Mouse (Mus musculus) neural tube, embryonic 14.5 days (tissue): ENCODE data around the gene Mrpl3. TPM values are rescaled to one million over a fixed set of nuclear protein-coding genes. Genes with fewer than 3 reads are reported as not detected.

Experiments
- ATAC-seq: fragments of 200-750 bp; cut with Nextera tagmentation; 2 replicates; pipeline ENCODE4 v1.8.0; 2017; ENCODE audit warnings: low read depth, mild to moderate bottlenecking, moderate TSS enrichment, moderate library complexity
- H3K27ac ChIP-seq: fragments of 300-500 bp; sonication (generic); 2 replicates; pipeline ENCODE4 v1.5.1; 2014; ENCODE audit warnings: low read depth, mild to moderate bottlenecking, control low read depth, low read length, moderate library complexity, mixed read lengths
- H3K27me3 ChIP-seq: fragments of 300-500 bp; sonication (generic); 2 replicates; pipeline ENCODE4 v1.6.1; 2014; ENCODE audit warnings: low read length; ENCODE audit not compliant: control insufficient read depth, insufficient read depth
- H3K36me3 ChIP-seq: fragments of 300-500 bp; sonication (generic); 2 replicates; pipeline ENCODE4 v1.6.1; 2014; ENCODE audit warnings: low read length, mixed read lengths; ENCODE audit not compliant: control insufficient read depth, insufficient read depth
- H3K4me1 ChIP-seq: fragments of 300-500 bp; sonication (generic); 2 replicates; pipeline ENCODE4 v1.6.1; 2014; ENCODE audit warnings: low read length; ENCODE audit not compliant: control insufficient read depth, insufficient read depth
- H3K4me2 ChIP-seq: fragments of 300-500 bp; sonication (generic); 2 replicates; pipeline ENCODE4 v1.6.1; 2014; ENCODE audit warnings: mild to moderate bottlenecking, low read depth, low read length, control low read depth
- H3K4me3 ChIP-seq: fragments of 300-500 bp; sonication (generic); 2 replicates; pipeline ENCODE4 v1.5.1; 2014; ENCODE audit warnings: low read depth, low read length, control low read depth, mixed read lengths
- H3K9ac ChIP-seq: fragments of 300-500 bp; sonication (generic); replicated peaks from 2 replicates; pipeline ENCODE4 v1.6.1; 2014; ENCODE audit warnings: low read depth, mild to moderate bottlenecking, control low read depth, low read length, mixed read lengths
- H3K9me3 ChIP-seq: fragments of 300-500 bp; sonication (generic); 2 replicates; pipeline ENCODE4 v1.6.1; 2016; ENCODE audit warnings: low read length; ENCODE audit not compliant: control insufficient read depth
- whole genome bisulfite sequencing: fragments of 180-500 bp; shearing (Covaris S2); extraction: QIAGEN DNeasy Blood & Tissue Kit; methylation state at CpG from one replicate; pipeline ENCODE4 v1.1.7; 2014; 5-methylcytosine and 5-hydroxymethylcytosine counted together
- polyA plus RNA-seq: library from polyadenylated mRNA; unstranded; fragments of >200 nt; fragmentation: Nextera tagmentation; extraction: Ambion mirVana; gene quantifications from 2 replicates; pipeline ENCODE4 v1.2.1, GENCODE M21; 2014

Gene Mrpl3
- polyA plus RNA-seq, result 99.9 and 103 TPM in 2 replicates

DNA sequence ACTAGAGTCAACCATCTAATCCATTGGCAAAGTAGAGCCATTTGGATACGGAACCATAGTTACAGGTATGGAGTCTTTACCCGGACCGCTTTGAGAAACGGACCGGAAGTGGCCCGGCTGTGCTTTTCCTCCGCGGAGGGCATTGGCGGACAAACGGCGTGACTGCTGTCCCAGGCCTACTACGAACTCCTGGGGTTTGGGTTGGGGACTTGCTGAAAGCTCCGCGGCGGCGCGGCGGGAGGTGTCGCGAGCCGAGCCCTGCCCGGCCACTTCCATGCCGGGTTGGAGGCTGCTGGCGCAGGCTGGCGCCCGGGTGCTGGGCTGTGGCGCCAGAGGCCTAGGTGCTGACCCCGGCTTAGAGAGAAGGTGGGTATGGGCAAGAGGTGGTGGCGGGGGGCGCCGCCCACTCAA is at the start of gene Mrpl3:
Gene Mrpl3 (plus strand): TSS at position 93 of the 411 bp plus-strand sequence.
- Histone ChIP-seq H3K36me3 (peaks cover 14% of the 10 kb centered on the region), H3K4me3 (peak within 1 kb of the TSS; percentile 93), H3K9me3 (no peaks in the 10 kb centered on the region), H3K27me3 (no peaks in the 10 kb centered on the region), H3K9ac (peak within 1 kb of the TSS; percentile 91), H3K27ac (peak within 1 kb of the TSS; percentile 34; the same call in 1 of the 2 replicates), H3K4me1 (0 out of 2 replicates have a peak, but pooled peaks cover 4% of the 10 kb centered on the region), H3K4me2 (peak within 1 kb of the TSS; percentile 84)
- ATAC-seq, result peak; percentile 82
- under 1% methylated on average over 31 of the region's 31 CpGs for WGBS

DNA sequence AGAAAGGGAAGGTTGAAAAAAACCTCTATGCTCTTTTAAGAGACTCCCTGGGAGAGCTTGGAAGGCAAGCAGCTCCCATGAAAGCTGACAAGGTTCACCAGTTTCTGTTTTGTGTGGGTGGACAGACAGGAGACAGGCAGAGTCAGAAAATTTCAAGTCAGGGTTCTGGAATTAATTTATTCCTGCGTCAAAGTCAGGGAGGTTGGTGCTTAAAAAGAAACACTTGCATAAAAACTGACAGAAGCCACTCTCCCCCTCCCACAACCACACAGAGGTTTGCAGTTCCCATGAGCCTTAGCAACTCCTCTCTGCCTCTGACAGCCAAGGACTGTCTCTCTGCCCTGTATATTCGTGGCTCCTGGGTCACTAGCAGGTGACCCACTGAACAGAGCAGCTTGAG is 42.3 kb upstream of the Mrpl3 start:
- no peak overlapping the region for H3K27ac ChIP-seq
- H3K27me3 ChIP-seq, result no peaks in the 10 kb centered on the region
- H3K9ac ChIP-seq, result no peak overlapping the region
- WGBS, result 36% methylated on average over 2 of the region's 2 CpGs
- H3K9me3 ChIP-seq, result no peaks in the 10 kb centered on the region
- no peaks in the 10 kb centered on the region for H3K4me1 ChIP-seq
- H3K36me3 ChIP-seq, result no peaks in the 10 kb centered on the region
- ATAC-seq, result no peak
- H3K4me3 ChIP-seq, result no peak overlapping the region
- no peak overlapping the region for H3K4me2 ChIP-seq

DNA sequence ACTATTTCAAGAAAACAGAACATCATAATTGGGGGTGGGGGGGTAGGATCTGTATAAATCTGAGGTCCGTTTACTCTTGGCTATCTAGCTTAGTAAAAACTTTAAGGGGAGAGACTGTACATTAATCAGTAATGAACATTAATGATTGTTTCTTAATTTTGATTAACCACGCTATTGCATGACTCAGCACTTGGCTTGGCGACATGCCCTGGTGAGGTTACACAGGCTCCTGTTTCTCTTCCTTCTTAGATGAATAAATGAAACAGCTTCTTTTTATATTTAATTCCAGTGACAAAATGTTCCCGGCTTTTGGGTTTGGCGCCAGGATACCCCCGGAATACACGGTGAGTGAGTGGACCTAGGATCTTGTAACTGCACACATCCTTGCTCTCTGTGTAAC is 34.9 kb upstream of the Mrpl3 start:
- Histone ChIP-seq H3K9ac (no peak overlapping the region), H3K27me3 (no peaks in the 10 kb centered on the region), H3K27ac (no peak overlapping the region), H3K36me3 (no peaks in the 10 kb centered on the region), H3K4me2 (no peak overlapping the region), H3K9me3 (no peaks in the 10 kb centered on the region), H3K4me1 (no peaks in the 10 kb centered on the region), H3K4me3 (no peak overlapping the region)
- WGBS, result 88% methylated on average over 7 of the region's 7 CpGs
- ATAC-seq, result no peak

DNA sequence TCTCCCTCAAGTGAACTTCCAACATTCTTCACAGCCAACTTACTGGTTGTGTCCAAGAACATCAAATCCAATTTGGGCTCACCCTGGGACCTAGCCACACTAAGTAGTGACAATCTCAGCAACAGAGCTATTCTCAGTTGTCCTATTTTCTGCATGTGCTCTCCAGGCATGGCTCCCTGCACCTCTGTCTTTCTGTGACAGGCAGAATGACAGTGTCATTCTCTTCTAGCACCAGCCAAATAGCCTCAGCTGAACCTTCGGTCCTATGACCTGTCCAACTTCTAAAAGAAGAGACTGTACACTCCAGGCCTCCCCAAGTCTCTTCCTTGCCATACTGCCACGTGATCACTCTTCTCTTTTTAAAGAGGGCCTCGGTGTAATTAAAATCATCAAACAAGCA is 24.7 kb upstream of the Mrpl3 start:
- H3K36me3 ChIP-seq, result no peaks in the 10 kb centered on the region
- WGBS, result 79% methylated on average over 3 of the region's 3 CpGs
- no peak for ATAC-seq

DNA sequence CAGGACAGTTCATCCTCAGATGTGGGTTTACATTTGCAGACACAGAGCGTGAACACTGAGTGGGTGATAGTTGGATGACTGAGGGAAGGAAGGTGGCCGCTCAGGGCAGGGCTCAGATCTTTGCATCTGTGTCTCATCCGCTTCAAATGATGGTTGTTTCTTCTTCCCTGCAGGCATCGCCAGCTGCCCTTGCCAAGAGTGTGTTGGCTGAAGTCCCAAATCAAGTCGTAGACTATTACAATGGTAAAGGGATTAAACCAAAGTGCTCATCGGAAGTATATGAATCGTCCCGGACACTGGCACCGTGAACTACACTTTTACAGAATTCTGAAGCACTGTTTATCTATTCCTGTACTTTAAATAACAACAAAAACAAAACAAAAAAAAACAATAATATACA is 20.5 kb upstream of the Mrpl3 start:
- H3K9ac ChIP-seq, result no peak overlapping the region
- H3K9me3 ChIP-seq, result no peaks in the 10 kb centered on the region
- no peak overlapping the region for H3K27ac ChIP-seq
- no peaks in the 10 kb centered on the region for H3K4me1 ChIP-seq
- H3K36me3 ChIP-seq, result no peaks in the 10 kb centered on the region
- no peaks in the 10 kb centered on the region for H3K27me3 ChIP-seq
- WGBS, result 69% methylated on average over 9 of the region's 9 CpGs
- H3K4me3 ChIP-seq, result no peak overlapping the region
- ATAC-seq, result no peak
- H3K4me2 ChIP-seq, result no peak overlapping the region

More for the DNA sequence above, 24.7 kb upstream of the Mrpl3 start:
- Histone ChIP-seq H3K27me3 (no peaks in the 10 kb centered on the region), H3K9ac (no peak overlapping the region), H3K4me2 (no peak overlapping the region), H3K9me3 (no peaks in the 10 kb centered on the region), H3K4me3 (no peak overlapping the region), H3K27ac (no peak overlapping the region), H3K4me1 (no peaks in the 10 kb centered on the region)

DNA sequence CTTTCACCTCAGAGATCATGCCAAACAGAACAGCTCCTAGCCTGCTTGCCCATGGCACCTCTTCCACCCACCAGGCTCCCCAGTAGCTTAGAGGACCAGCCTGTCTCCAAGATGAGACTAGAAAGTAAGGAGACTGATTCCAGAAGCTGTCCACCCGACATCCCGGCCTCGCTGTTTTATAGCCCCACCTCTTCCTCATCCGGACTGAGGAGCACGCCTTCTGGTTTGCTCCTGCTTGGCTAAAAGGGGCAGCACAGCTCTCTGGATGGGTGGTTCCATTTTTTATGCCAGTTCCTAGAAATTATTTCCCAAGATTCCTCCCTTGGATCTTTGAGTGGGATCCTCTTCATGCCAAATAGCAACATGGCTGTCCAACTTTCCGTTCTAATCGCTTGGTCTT is 19.4 kb upstream of the Mrpl3 start:
- H3K9ac ChIP-seq, result no peak overlapping the region
- no peaks in the 10 kb centered on the region for H3K36me3 ChIP-seq
- no peaks in the 10 kb centered on the region for H3K9me3 ChIP-seq
- no peak overlapping the region for H3K4me3 ChIP-seq
- no peak for ATAC-seq
- no peaks in the 10 kb centered on the region for H3K4me1 ChIP-seq
- H3K27me3 ChIP-seq, result no peaks in the 10 kb centered on the region
- H3K27ac ChIP-seq, result no peak overlapping the region
- no peak overlapping the region for H3K4me2 ChIP-seq
- WGBS, result 88% methylated on average over 7 of the region's 7 CpGs

DNA sequence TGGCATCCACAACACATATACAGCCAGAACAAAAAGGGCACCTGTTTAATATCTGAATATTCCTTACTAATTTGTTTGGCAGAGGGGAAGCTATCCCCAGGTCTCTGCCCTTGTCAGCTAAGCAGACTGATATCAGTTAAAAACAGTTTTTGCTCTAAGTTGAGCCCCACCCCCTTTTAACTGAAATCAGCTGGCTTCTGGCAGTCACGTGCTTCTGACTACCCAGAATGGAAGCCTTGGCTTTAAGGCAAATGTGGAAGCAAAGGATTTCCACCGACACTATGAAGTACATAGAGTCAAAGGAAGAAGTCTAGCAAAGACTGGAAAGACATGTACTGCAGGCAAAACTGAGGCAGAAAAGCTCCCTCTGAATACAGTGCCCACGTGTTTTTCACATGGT is 15.2 kb upstream of the Mrpl3 start:
- WGBS, result 82% methylated on average over 3 of the region's 3 CpGs
- H3K4me3 ChIP-seq, result no peak overlapping the region
- H3K9me3 ChIP-seq, result no peaks in the 10 kb centered on the region
- H3K4me2 ChIP-seq, result no peak overlapping the region
- no peak overlapping the region for H3K9ac ChIP-seq
- ATAC-seq, result no peak
- no peaks in the 10 kb centered on the region for H3K27me3 ChIP-seq
- no peaks in the 10 kb centered on the region for H3K36me3 ChIP-seq
- H3K27ac ChIP-seq, result no peak overlapping the region
- no peaks in the 10 kb centered on the region for H3K4me1 ChIP-seq

DNA sequence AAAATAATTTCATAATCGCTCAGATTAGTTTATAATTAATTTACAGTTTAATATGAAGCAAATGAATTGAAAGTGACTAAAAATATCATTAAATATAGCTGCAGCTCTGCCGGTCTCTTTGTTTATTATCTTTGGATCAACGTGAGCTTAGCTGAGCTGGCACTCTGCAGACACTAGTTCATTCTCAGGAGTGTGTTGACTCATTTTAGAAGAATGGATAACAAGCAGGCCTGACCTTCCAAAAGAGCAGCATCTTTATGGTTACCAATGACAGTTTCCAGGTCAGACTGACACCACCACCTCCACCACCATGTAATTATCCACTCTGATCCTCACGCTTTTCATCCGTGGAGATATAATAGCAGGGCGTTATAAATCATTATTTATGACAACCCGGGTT is 7.0 kb upstream of the Mrpl3 start:
- Histone ChIP-seq H3K27ac (no peak overlapping the region), H3K9me3 (no peaks in the 10 kb centered on the region), H3K4me3 (no peak overlapping the region), H3K36me3 (no peaks in the 10 kb centered on the region), H3K4me1 (no peaks in the 10 kb centered on the region), H3K4me2 (no peak overlapping the region), H3K9ac (no peak overlapping the region), H3K27me3 (no peaks in the 10 kb centered on the region)
- 69% methylated on average over 7 of the region's 7 CpGs for WGBS
- no peak for ATAC-seq

DNA sequence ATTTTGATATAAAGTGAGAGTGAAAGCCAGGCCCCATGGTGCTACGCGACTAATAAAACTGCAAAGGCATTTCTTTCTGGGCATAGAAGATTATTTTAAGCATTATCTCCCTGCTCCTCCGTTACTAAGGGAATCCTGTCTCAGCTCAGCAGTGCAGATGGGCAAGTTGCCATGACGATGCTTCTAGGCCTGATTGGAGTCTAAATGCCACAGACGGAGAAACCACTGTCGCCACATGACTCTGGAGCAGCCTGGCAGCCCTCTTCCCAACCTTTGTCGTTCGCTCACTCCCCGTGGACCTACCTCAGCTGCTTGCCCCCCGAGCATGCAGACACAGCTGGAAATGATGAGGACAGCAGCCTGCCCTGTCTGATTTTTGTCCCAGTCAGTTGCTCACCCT is 4.7 kb upstream of the Mrpl3 start:
- H3K27ac ChIP-seq, result 0 out of 2 replicates have a peak overlapping the region, but pooled peaks have one; percentile 11
- H3K27me3 ChIP-seq, result no peaks in the 10 kb centered on the region
- H3K4me3 ChIP-seq, result no peak overlapping the region
- no peaks in the 10 kb centered on the region for H3K9me3 ChIP-seq
- no peaks in the 10 kb centered on the region for H3K4me1 ChIP-seq
- no peaks in the 10 kb centered on the region for H3K36me3 ChIP-seq
- ATAC-seq, result peak; percentile 54; the same call in 1 of the 2 replicates
- H3K9ac ChIP-seq, result no peak overlapping the region
- 35% methylated on average over 10 of the region's 10 CpGs for WGBS
- no peak overlapping the region for H3K4me2 ChIP-seq
